Mouse (Mus musculus) erythroblast, embryonic 14.5 days (primary cell): ENCODE results near the gene Bin2.

Source experiments
- GATA1 ChIP-seq: IDR thresholded peaks from 2 replicates; pipeline ENCODE4 v1.6.1; 2012; ENCODE audit warnings: low read length, inconsistent platforms, mixed read lengths
- TAL1 ChIP-seq: IDR thresholded peaks from 3 replicates; pipeline ENCODE4 v1.6.1; 2012; ENCODE audit warnings: low read length, inconsistent platforms, mixed read lengths

GRCm38 (mm10) chr15:100642451-100642850 is 26.9 kb downstream of the Bin2 start:
- TF ChIP-seq GATA1 (no peak), TAL1 (no peak)
